Mouse (Mus musculus) brain, embryonic 18.5 days (tissue): ENCODE measurements at regions not wholly inside any gene's neighbourhood (a gene's known extent, or its start where the extent isn't known, plus 50 kb on each side); places are given as distances from the start of the nearest gene placed in this dataset.

Experiments
- DNase-seq: peaks from one replicate; pipeline ENCODE4 v3.0.0-alpha.2; 2012; ENCODE audit warnings: low read depth, low spot score

GRCm38 (mm10) chr19:26249751-26250150 lies 355.1 kb upstream of the Smarca2 start:
- no peak for DNase-seq

- peak; percentile 32 for DNase-seq
These were observed 346.2 kb upstream of the Smarca2 start for GRCm38 (mm10) chr19:26258677-26259076.

DNA sequence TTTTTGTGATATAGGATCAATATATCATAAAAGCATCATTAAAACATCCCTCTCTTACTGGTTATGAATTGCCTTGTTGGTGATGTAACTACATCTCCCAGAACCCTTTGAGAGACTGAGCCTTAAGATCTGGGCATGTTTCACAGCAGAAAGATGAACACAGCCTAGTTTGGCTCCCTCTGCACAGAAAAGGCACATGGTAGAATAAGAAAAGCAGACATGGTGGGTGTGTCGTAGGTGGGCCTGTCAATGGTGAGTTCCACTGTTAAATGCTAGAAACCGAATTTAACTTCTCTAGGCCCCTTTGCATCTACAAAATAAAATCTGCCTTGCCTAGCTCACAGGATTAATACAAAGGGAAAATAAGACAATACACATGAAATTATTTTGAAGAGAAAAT lies 343.3 kb upstream of the Smarca2 start:
- no peak for DNase-seq

- DNase-seq: no peak
These were observed 308.5 kb upstream of the Smarca2 start for GRCm38 (mm10) chr19:26296360-26296759.

DNA sequence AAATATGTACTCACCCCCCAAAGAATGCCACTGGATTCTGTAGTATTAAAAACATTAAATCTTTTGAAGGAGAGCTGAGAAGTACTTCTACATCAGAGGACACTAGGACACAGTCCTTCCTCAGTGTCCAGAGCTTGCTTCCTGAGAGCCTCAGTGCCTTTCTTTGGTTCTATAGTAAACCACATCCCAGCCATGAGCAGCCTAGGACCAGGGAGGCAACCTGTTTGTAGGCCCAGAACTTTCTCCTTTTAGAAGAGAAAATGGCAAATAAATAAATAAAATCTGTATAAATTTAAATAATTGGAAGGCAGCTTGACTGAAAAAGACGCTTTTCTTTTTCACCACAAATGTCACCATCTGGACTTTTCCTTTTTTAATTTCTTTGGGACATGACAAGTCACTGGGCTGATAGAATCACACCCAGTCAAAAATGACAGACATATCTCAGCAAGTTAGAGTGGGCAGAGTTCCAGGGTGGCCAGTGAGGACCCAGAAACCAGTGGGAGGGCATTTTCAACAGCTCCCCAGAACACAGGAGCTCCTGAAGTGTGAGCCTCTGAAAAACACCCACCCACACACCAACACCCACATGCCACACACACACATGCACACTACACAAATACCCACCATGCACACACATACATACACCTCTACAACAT lies 296.2 kb upstream of the Smarca2 start:
- peak; percentile 47 for DNase-seq

- DNase-seq: no peak
These were observed 285.9 kb upstream of the Smarca2 start for GRCm38 (mm10) chr19:26318977-26319376.

GRCm38 (mm10) chr19:26323682-26324081 lies 281.2 kb upstream of the Smarca2 start:
- DNase-seq: no peak

DNA sequence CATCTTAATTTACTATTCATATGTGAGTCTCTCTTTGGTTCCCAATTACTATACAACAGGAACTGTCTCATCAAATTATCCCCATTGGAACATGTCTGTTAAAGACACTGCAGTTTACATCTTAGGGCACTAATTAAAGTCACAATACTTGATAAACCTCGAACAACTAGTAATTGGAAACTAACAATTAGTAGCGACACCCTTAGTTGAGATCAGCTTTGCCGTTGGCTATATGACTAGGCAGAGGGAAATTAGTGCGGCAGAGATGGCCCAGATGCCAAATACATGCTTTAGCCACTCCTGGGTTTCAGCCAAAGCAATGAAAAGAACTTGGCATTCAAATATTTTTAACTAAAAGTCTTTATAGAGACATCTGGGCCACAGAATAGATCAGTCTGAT lies 265.7 kb upstream of the Smarca2 start:
- DNase-seq: no peak

GRCm38 (mm10) chr19:26340155-26340554 lies 264.7 kb upstream of the Smarca2 start:
- DNase-seq: no peak

- DNase-seq: no peak
These were observed 249.8 kb upstream of the Smarca2 start for GRCm38 (mm10) chr19:26355054-26355453.

DNA sequence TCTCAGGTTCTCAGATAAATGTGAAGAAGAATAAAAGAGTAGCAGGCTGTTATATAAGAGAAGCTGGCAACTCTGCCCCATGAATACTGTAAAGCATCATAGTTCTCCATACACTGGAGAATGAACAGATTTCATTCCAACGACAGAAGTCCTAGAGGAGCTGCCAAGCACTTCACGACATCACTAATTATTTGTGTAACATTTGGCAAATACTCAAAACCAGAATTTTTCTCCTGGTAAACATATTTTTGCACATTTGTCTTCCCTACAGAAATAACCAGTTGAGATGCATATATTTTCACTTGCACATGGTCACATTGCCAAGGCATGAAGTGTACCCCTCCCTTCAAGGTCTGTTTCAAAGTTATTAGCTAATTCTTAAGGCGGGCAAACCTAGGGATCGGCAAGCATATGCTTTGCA lies 220.9 kb upstream of the Smarca2 start:
- DNase-seq: peak; percentile 28

DNA sequence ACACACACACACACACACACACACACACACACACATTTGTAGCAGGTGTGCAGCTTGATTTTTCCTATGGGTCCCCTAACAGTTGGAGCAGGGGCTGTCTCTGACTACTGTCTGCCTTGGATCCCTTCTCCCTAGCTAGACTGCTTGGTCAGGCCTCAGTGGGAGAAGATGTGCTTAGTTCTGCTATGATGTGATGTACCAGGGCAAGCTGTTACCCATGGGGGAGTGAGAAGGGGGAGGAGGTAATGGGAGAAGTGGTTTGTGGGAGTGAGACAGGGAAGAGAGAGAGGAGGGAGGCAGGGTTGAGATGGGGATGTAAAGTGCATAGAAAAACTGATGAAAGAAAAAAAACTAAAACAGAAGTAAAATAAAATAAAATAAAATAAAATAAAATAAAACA lies 218.8 kb upstream of the Smarca2 start:
- no peak for DNase-seq

DNA sequence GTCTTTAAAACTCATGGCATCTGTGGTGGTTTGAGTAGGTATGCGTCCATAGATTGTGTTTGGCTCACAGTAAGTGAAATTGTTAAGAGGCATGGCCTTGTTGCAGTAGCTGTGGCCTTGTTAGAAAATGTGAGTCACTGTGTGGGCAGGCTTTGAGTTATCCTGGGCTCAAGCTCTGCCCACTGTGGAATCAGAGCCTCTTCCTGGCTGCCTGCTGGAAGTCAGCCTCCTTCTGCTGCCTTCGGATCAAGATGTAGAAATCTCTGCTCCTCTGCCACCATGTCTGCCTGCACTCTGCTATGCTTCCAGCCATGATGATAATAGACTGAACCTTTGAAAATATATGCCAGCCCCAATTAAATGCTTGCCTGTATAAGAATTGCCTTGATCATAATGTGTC lies 192.2 kb upstream of the Smarca2 start:
- no peak for DNase-seq

- DNase-seq: no peak
These were observed 190.3 kb upstream of the Smarca2 start for GRCm38 (mm10) chr19:26414476-26415024.

DNA sequence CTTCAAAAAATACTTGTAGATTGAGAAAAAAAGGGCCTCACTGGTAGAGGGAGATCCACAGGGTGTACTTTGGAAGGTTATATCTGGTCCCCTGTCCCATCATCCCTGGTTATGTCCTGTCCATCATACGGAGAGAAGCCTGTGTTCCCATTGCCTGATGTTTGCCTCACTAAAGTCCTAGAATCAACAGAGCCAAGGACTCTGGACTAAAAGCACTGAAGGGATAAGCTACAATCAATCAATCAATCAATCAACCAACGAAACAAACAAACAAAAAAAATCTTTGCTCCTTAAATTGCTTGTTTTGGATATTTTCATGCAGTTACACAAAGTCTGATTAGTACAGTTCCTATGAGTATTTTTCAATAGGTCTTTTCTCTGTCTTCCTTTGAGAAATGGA lies 185.1 kb upstream of the Smarca2 start:
- DNase-seq: no peak

DNA sequence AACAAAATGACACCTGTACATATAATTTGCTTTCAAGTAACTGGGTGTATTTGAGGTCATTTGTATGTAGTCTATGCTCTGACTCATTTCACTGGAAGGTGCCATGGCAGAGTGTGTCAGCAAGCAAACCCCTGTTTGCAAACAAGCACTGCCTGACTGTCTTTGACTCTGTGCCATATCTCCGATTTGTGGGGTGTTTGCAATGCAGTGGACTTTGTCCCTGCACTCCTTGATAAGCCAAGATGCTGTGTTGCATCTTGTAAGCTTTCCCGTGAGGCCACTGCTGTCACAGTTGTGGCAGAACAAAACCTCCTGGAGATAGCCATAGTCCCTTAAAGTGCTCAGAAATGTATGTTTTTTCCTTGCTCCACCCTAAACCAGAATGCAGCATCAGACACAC lies 165.7 kb upstream of the Smarca2 start:
- DNase-seq: no peak

DNA sequence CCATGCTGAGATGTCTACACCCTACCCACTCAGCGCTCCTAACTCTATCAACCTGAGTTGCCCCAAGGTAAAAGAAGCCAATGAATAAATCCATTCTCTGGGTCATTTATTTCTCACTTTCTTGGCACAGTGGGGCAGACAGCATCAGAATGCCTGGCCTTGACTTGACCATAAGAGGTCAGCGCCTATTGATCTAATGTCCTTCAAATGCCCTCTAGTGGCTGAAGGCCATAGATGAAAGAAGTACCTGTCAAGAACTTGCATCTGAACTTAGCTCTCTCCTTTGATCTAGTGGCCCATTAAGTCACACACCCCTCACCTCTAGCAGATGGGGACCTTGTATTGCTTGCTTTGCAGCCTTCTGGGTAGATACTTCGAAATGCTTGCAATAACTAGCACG lies 159.5 kb upstream of the Smarca2 start:
- DNase-seq: no peak

DNA sequence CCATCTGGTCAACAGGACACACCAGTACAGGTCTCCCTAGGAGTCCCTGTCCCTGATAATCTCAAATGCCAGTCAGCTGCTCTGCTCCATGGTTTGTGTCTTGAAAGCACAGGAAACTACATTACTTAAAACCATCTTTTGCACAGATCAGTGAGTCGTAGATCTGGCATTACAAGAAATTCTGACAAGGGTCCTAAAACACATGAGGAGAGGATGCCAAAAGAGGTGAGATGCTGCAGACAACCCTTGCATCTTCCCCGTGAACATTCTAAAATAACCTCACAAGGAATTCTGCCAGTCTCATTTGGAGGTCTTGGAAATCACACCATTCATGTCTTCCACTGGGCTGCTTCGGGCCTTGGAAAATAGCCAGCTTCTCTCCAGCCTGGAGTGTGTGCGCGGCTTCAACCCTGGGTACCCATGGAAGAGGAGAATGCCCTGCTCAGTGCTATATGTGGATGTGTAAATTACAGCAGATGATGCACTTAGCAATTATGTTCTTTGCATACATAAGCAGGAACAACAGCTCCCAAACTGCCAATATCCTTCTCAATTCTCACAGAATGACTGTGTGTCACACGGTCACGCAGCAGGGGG lies 157.3 kb upstream of the Smarca2 start:
- DNase-seq: peak; percentile 46

GRCm38 (mm10) chr19:26461712-26462111 lies 143.1 kb upstream of the Smarca2 start:
- no peak for DNase-seq

GRCm38 (mm10) chr19:26465228-26465627 lies 139.6 kb upstream of the Smarca2 start:
- no peak for DNase-seq

DNA sequence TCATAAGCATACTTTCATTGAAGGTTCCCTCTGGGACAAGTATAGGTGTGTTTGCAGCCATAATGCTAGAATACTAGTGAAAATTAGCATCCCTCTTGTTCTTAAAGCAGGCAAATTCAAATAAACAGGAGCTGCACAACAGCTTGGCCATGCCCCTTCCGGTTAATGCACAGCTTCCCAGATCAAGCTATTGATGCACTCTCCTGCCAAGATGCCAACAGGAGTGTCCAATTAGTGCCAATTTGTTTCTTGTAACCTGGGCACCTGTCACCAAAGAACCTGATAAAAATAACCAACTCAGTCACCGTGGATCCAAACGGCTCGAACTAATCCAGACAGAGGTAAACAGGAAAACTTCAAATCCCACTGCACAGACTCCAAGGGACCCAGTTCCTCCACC lies 138.6 kb upstream of the Smarca2 start:
- no peak for DNase-seq

- DNase-seq: no peak
These were observed 137.6 kb upstream of the Smarca2 start for GRCm38 (mm10) chr19:26467179-26467651.

- DNase-seq: no peak
These were observed 132.2 kb upstream of the Smarca2 start for GRCm38 (mm10) chr19:26472659-26473058.
